Mouse (Mus musculus): ENCODE data around the gene Oaz1.

DNA sequence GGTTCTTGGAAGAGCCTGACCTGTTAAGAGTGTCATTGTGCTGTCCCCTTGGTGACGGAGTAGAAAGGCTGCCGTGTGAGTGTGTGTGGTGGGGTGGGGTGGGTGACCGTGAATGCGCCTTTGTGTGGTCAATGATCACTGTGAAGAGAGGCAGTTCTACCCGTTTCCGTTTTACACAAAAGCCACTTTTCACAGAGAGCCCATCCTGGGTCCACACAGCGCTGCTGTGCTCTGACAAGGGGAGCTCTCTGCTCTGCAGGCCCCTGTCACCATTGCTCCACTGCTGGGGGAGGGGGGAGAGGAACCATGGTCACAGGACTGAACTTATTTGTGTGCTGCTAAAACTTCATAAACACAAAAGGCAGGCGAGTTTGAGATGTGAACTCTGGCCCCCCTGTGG is 30.9 kb downstream of the Oaz1 start:
- TF ChIP-seq POLR2A (IDR thresholded peaks at IDR 0.05; ENCODE audit: insufficient read length, low read depth) = no peak
- TF ChIP-seq TCF3 (IDR thresholded peaks at IDR 0.05; ENCODE audit: insufficient read length, low read depth) = no peak
- no peak for TF ChIP-seq MYOD1 (IDR thresholded peaks at IDR 0.05; ENCODE audit: control insufficient read depth in 1 of 3, insufficient read length in 2 of 3, low read depth in 2 of 3)
- no peak for TF ChIP-seq MYOG (IDR thresholded peaks at IDR 0.05; ENCODE audit: control insufficient read depth in 1 of 3, insufficient read depth in 1 of 3, insufficient read length in 2 of 3, low read depth in 2 of 3)
- TF ChIP-seq TCF12 (IDR thresholded peaks at IDR 0.05; ENCODE audit: insufficient read depth, poor library complexity, severe bottlenecking) = no peak
- TF ChIP-seq POLR2AphosphoS2 (IDR thresholded peaks at IDR 0.05; ENCODE audit: insufficient read length, low read depth) = no peak
- no peak for TF ChIP-seq REST (IDR thresholded peaks at IDR 0.05; ENCODE audit: insufficient read depth, insufficient read length)
- TF ChIP-seq SRF (IDR thresholded peaks at IDR 0.05; ENCODE audit: control insufficient read depth, insufficient read length, low read depth) = no peak
- no peak for TF ChIP-seq MAX (IDR thresholded peaks at IDR 0.05; ENCODE audit: low read depth)
- no peak for TF ChIP-seq CEBPB (IDR thresholded peaks at IDR 0.05; ENCODE audit: insufficient read depth, poor library complexity, severe bottlenecking)
- TF ChIP-seq USF1 (IDR thresholded peaks at IDR 0.05; ENCODE audit: low read depth) = no peak

All from myocyte (in vitro differentiated cells).